Mouse (Mus musculus): ENCODE measurements at regions not wholly inside any gene's neighbourhood (a gene's known extent, or its start where the extent isn't known, plus 50 kb on each side); places are given as distances from the start of the nearest gene placed in this dataset.

GRCm38 (mm10) chr3:61308764-61309163, 52.7 kb upstream of the Rap2b start:
- H3K36me3 ChIP-seq (ENCODE audit: control insufficient read depth, insufficient read depth, low read length), result no peaks in the 10 kb centered on the region
- no peak for TF ChIP-seq POLR2A (IDR thresholded peaks at IDR 0.05; ENCODE audit: low read depth, low read length)
- H3K4me1 ChIP-seq (ENCODE audit: control insufficient read depth, insufficient read depth, insufficient read length), result no peaks in the 10 kb centered on the region
- WGBS, result 92% methylated on average over 2 of the region's 2 CpGs
- no peak overlapping the region for H3K4me3 ChIP-seq (ENCODE audit: extremely low read depth, insufficient read depth, insufficient read length)
- no peak overlapping the region for H3K27ac ChIP-seq (ENCODE audit: insufficient read depth, low read length)
- no peaks in the 10 kb centered on the region for H3K27me3 ChIP-seq (ENCODE audit: control insufficient read depth, insufficient read depth, low read length)
- DNase-seq (ENCODE audit: low read depth in 1 of 2, low spot score in 2 of 2), result no peak

- no peak for TF ChIP-seq POLR2A (IDR thresholded peaks at IDR 0.05; ENCODE audit: low read depth, low read length)
- no peak for TF ChIP-seq CTCF (IDR thresholded peaks at IDR 0.05; ENCODE audit: extremely low read depth, insufficient read depth, insufficient read length, insufficient replicate concordance)
- H3K27ac ChIP-seq (ENCODE audit: insufficient read depth, low read length), result no peak overlapping the region
- H3K4me1 ChIP-seq (ENCODE audit: control insufficient read depth, insufficient read depth, insufficient read length), result no peaks in the 10 kb centered on the region
- no peaks in the 10 kb centered on the region for H3K27me3 ChIP-seq (ENCODE audit: control insufficient read depth, insufficient read depth, low read length)
- 78% methylated on average over 1 of the region's 1 CpGs for WGBS
- H3K4me3 ChIP-seq (ENCODE audit: extremely low read depth, insufficient read depth, insufficient read length), result no peak overlapping the region
- DNase-seq (ENCODE audit: low read depth in 1 of 2, low spot score in 2 of 2), result no peak
- H3K36me3 ChIP-seq (ENCODE audit: control insufficient read depth, insufficient read depth, low read length), result no peaks in the 10 kb centered on the region
Observed at GRCm38 (mm10) chr3:61309197-61309596, 52.2 kb upstream of the Rap2b start.
